Mouse (Mus musculus): ENCODE measurements around the gene Lrrc59.

Gene Lrrc59

DNA sequence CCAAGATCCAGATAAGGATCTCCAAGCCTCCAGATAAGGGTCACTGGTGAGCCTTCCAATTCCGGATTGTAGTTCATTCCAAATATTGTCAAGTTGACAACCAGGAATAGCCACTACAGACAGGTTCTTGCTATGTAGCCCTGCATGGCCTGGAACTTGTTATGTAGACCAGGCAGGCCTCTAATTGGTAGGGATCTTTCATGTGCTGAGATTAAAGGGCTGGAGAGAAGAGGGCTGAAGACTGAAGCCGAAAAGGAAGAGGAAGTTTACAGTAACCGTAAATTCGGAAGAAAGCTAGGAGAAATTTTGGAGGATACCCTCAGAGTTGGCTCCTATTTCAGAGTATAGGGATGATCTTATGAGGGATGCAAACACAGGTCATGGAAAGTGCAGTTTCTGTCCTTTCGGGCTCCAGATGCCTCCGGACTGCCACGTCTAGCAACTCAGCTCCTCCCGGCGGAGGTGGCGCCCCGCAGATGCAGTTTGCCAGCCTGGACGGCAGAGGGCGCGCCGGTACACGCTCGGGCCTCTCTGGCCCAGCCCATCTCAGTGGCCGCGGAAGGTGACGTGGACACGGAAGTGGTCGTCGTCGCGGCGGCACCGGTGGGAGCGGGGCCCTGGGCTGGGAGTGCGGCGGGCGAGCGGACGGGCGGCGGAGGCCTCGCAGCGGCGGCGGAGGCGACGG lies at the start of gene Lrrc59:
Gene Lrrc59 (plus strand): TSS at position 569 of the 685 bp plus-strand sequence.
- peak; percentile 91 for DNase-seq (ENCODE audit: low spot score)

DNA sequence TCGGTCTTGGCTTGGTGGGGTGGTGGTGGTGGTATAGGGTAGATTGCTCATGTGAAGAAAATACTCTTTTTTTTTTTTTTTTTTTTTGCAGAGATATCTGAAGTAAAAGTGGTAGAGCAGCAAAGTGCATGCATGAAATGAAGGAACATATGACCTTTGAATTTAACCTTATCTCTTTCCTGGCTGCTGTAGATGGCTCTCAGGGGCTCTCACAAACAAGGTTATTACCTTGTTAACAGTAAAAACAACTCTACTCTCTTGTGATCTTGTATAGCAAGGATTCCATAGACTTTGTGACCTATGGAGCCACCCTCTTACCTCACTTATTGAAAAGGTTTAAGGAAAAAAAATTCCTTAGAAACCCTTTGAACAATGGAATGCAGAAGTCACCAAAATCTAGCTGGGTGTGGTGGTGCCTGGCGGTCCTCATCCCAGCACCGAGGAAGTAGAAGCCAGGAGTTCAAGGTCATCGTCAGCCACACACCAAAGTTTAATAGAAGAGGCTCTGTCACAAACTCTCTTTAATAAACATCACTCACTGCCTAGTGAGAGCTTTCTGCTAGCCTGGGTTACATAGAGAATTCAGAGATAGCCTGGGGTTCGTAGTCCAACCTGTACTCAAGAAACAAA lies 49.3 kb upstream of the Lrrc59 start:
- no peak for DNase-seq (ENCODE audit: low spot score)

DNA sequence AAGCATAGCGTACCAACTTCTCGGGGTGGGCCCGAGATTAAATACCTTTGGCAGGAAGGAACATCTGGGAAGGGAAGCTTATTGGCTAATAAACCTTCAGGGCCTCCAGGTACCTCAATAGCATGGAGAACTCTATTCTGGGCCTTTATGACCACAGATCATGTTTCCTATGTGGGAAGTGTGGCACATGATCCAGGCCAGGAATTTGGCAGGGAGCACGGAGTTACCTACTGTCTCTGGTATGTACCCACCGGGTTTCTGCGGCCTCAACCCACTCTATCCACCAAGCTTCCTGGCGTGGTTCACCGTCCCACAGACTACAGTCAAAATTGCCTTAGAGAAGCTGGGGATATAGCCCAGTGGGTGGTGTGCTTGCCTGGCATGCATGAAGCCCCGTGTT lies 44.5 kb upstream of the Lrrc59 start:
- no peak for DNase-seq (ENCODE audit: low spot score)

DNA sequence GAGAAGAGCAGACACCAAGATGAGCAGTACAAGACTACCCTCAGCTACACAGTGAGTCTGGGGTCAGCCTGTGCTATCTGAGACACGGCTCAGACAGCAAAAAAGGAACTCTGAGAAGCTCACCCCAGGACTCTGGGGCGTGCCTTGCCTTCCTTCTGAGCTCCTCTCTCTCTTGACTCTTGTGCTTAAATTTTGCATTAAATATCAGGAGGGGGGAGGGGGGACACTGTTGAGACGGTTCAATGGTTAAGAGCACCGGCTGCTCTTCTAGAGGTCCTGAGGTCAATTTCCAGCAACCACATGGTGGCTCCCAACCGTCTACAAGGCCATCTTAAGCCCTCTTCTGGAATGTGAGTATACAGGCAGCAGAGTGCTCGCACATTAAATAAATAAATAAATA lies 42.1 kb upstream of the Lrrc59 start:
- DNase-seq (ENCODE audit: low spot score), result no peak

DNA sequence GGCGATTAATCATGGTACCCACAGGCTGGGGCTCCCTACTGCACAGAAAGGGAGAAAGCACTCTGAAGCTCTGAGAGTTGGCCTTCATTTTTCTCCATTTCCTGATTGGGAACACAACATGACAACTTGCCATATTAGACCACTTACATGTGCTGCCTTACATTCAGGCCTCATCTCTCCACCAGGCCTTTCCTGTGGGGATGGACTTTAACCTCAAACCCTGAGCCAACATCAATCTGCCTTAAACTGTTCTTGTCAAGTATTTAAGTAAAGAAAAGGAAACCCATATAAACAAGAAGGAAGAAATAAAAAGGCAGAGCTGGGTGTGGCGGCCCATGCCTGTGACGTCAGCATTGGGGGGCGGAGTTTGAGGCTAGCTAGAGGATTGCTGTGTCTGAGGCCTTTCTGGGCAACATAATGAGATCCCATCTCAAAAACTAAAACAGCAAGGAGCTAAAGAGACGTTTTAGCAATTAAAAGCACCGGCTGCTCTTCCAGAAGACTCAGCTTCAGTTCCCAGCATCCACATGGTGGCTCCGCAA lies 33.2 kb upstream of the Lrrc59 start:
- DNase-seq (ENCODE audit: low spot score), result no peak

DNA sequence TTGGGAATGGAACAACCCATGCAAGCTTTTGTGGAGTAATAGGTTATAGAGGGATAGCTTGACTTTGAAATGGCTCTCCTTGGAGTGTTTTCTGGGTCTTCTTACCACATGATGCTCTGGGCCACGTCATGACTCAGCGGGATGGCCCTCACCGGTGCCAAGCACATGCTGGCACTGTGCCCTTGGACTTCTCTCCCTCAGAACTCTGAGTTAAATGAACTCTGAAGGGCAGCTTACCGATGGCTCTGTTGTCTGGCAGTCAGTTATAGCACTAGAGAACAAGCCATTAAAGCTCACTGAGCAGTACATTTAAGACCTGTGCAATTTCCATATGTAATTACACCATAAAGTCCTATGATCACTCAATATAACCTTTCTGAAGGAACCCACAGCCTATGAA lies 32.2 kb upstream of the Lrrc59 start:
- DNase-seq (ENCODE audit: low spot score), result peak; percentile 66

DNA sequence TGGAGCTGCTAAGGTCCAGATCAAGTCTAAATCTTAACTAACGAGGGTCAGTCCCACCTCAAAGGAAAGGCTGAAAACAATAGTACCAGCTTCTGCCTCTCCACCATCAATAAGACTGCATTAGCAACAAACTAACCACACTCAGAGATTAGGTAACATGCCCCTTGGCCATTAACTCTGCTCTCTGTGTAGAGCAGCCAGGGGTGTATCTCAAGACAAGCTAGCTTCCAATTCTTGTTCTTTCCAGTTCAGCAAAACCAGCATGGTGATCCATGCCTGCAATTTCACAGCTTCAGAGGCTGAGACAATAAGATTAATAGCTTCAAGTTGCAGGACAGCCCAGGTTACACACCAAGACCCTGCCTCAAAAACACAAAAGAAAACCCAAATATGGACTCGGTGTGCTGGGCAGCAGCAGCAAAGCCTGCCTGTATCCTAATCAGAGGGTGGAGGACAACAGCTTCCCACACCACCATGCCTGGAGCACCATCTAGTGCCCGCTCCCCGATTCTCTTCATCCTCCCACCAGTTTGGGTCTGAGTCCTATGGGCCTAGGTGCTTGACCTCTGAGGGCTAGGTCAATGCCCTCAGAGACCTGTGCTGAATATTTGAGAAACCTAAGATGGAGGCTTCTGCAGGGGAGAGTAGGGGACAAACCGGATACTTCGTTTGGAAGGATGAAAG lies 31.0 kb upstream of the Lrrc59 start:
- DNase-seq (ENCODE audit: low spot score), result peak; percentile 44

DNA sequence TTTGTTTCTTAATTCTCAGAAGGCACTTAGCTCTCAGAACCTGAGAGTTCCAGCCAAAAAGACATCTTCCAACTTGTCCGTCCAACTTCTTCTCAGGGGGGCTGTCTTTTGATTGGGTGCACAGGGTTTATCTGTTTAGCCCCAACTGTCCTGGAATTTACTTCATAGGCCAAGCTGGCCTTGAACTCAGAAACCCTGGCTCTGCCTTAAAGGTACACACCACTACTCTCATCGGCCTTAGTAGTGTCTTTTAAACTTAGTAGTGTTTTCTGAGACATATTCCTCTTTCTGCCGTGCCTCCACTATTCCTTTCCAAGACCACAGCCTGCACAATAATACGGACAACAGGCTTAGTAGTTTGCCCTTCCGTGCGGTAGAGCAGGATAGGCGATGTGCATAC lies 29.1 kb upstream of the Lrrc59 start:
- DNase-seq (ENCODE audit: low spot score), result no peak

DNA sequence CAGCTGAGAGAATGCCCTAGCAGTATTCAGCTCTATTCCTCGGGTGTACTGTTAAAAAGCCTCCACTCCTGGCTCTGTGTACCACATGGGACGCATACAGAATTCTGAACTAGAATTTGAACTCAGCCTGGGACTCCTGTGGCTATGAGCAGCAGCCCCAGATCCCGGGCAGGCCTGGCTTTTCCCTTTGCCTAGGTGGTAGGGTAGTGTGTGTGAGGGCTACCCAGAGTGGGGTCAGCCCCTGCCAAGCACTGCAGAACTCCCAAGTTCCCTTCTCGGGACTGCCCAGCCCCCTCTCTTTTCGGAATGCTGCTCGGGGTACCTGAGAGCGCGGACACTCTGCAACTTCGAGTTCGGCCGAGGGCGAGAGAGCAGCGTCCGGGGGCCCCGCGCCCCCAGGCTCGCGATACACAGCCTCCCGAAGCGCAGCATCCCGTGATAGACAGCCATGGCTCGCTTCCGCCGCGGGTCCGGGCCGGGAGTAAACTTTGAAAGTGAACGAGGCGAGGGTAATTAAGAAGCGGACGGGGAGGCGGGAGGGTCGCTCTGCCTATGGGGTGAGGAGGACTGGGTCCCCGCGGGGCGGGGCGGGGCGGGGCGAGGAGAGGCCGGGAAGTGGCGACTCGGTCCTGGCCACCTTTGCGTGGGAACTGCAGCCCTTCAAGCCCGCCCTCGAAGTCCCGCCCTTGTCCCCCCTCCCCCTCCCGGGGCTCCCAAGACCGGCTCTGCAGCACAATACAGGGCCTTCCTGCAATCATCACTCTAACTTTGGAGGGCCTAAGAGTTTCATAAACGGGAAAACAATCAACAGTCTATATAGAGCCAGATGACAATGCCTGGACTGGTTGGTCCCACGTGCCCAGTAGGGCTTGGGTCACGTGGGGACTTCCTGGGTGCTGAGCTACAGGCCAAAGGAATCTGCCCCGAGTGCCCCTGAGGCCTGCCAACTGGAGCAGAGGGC lies 28.0 kb upstream of the Lrrc59 start, which contains the start of gene Acsf2:
Gene Acsf2 (minus strand): TSS at position 551 of the 961 bp plus-strand sequence.
- DNase-seq (ENCODE audit: low spot score), result peak; percentile 83

DNA sequence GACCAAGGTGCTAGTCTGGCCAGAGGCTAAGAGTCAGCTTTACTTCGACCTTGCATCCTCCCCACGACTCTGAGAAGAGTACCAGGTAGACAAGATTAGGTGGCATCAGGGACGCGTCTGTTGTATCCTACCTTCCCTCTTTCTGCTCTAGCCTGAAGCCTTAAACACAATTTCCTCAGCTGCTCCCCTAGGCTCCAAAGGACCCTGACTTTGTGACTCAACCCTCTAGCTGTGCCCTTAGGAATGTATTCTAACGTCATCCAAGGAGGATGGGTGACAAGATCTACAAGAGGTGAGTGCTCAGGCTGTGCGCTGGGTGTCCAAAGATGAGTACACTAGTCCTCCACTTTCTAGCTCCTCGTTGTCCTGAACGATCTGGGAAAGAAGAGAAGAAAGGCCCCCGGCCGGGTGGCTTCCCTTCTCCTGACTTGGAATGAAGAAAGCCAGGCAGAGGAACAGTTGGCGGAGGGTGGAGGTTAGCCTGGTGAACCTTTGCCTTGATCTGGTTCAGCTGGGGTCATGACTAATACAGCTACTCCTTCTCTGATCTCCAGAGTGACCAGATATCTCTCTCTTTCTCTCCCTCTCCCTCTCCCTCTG lies 27.1 kb upstream of the Lrrc59 start:
- DNase-seq (ENCODE audit: low spot score), result peak; percentile 28

DNA sequence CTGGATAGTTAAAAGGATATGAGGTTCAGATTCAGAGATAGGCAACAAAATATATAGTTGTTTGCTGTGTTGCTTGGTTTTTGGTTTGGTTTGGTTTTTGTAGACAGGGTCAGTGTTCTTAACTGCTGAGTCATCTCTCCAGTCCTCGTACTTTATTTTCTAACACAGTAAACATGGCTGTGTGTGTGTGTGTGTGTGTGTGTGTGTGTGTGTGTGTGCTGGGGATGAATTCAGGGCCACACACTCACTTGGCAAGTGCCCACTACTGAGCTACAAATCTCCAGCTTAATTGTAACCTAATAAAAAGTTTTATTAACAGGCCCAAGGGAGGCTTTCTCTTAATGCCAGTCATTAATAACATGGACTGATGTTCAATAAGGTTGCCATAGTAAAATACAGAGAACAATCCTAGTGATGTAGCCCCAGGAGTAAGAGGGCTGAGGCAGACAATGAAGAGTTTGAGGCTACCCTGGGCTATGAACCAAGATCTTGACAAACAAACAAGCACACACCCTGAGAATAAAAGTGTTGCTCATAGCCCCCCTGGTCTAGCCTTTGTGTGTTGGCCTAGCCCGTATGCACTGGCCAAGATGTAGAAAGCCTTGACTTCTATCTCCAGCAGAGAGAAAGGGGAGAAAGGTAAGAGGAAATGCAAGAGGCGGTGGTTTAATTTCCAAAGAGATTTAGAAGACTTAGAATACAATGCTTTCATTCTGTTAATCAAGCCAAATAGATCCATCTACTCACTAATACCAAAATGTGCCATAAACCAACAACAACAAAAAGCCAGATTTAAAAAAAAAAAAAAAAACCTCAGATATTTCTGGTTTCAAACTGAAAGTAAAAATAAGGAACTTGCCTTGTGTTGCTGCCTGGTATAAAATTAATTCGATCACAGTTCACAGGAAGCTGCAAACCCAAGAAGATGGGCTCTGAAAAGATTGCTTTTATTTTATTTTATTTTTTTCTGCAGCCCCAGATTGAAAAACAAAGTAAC lies 18.5 kb upstream of the Lrrc59 start:
- peak; percentile 49 for DNase-seq (ENCODE audit: low spot score)

DNA sequence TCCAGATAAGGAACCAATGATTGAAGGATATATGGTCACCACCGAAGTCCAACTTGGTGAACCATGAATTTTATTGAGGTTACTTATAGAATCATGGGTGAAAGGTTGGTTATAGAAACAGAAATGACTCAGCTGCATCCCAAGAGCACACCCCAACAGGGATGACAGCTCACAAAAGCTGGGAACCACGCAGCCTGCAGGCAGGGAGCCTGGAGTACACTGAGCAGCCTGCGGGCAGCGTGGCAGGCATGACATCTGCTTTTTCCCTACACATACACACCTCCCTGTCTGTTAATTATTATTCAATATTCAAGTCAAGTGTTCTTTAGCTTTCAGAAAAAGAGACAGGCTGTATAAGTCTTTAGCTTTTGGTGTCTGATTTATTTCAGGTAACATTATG lies 15.0 kb upstream of the Lrrc59 start:
- no peak for DNase-seq (ENCODE audit: low spot score)

DNA sequence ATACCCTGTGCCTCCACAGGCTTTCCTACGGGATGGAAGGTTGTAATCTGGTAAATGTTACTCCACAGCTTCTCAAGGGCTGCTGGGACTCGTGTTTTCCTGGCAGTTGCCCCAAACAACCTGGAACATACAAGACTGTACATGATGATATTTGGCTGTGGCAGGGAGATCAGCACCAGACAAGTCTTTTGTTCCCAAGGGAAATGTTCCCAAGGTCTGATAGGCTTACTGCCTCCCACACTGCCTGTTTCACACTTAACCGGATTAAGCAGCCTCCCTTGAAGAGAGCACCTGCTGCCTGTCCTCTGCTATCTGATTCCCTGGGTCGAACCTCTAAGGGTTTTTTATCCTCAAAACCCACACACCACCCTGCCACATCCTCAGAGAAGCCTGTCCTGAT lies 14.1 kb upstream of the Lrrc59 start:
- peak; percentile 42 for DNase-seq (ENCODE audit: low spot score)

DNA sequence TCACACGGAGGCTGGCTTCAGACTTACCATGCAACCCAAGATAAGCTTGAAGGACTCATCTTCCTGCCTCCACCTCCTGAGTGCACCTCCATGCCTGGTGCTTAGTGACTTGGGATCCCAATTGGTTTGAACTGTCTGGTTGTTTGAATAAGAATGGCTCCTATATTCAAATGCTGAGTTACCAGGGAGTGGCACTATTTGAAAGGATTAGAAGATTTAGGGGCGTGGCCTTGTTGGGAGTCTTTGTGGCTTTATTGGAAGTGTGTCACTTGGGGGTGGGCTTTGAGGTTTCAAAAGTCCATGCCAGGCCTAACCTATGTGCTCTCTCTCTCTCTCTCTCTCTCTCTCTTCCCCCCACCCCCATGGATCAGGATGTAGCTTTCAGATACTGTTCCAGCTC lies 11.9 kb upstream of the Lrrc59 start:
- no peak for DNase-seq (ENCODE audit: low spot score)

DNA sequence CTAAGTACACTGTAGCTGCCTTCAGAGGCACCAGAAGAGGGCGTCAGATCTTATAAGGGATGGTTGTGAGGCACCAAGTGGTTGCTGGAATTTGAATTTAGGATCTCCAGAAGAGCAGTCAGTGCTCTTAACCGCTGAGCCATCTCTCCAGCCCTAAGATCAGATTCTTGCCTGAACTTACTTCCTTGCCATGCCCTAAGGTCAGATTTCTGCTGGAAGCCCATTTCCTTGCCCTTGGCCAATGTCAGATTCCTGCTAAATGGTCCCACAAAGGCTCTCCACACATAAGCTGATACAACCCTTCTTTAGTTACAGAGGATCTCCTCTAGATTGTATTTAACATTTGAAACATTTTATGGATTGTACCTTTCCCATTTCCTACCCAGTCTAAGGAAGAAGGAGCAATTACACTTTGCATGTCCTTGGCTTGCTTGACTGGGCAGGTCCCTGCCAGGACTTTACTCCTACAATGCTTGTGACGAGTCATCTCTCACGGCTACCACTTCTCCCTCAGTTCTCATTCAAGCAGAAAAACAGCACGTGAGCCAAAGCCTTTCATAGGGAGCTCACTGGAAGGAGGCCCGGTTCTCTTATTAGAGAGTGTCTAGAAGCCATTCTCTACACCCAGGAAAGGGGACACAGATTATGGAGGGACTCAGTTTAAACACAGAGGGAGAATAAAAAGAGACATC lies 8.7 kb upstream of the Lrrc59 start:
- peak; percentile 74 for DNase-seq (ENCODE audit: low spot score)

DNA sequence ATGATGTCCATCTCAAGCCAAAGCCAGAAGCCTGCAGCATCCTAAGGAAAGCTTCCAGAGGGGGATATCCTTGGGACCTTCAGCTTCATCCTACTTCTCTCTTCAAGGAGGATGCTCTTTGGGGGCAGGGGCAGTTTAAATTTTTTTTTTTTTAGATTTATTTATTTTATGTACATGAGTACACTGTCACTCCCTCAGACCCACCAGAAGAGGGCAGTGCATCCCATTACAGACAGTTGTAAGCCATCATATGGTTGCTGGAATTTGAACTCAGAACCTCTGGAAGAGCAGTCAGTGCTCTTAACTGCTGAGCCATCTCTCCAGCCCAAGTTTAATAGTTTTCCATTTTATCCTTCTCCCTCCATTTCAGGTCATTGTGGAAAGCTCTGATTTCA lies 8.1 kb upstream of the Lrrc59 start:
- DNase-seq (ENCODE audit: low spot score), result no peak

DNA sequence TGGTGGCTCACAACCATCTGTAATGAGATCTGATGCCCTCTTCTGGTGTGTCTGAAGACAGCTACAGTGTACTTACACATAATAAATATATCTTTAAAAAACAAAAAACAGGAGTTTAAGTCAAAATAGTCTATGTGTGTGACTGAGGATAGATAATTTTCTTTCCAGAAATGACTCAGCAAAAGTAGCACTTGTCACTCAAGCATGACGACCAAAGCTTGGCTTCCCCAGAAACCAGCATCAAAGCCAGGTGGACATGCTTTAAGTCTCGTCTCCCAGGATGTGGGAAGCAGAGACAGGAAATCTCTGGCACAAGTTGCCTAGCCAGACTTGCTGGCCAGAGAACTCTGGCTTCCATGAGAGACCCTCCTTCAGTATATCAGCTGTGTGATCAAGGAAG lies 7.4 kb upstream of the Lrrc59 start:
- no peak for DNase-seq (ENCODE audit: low spot score)

DNA sequence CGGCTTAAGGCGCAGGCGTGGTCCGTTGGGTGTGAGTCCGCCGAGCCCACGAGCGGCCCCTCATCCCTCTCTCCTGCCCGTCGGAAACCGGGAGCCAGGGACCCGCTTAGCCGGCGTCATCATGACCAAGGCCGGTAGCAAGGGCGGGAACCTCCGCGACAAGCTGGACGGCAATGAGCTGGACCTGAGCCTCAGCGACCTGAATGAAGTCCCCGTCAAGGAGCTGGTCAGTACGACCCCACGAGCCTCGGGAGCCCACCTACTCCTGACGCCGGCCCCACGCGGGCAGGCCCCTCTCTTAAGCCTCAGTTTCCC lies 274 bp downstream of the Lrrc59 start:
- DNase-seq (ENCODE audit: low spot score), result no peak

DNA sequence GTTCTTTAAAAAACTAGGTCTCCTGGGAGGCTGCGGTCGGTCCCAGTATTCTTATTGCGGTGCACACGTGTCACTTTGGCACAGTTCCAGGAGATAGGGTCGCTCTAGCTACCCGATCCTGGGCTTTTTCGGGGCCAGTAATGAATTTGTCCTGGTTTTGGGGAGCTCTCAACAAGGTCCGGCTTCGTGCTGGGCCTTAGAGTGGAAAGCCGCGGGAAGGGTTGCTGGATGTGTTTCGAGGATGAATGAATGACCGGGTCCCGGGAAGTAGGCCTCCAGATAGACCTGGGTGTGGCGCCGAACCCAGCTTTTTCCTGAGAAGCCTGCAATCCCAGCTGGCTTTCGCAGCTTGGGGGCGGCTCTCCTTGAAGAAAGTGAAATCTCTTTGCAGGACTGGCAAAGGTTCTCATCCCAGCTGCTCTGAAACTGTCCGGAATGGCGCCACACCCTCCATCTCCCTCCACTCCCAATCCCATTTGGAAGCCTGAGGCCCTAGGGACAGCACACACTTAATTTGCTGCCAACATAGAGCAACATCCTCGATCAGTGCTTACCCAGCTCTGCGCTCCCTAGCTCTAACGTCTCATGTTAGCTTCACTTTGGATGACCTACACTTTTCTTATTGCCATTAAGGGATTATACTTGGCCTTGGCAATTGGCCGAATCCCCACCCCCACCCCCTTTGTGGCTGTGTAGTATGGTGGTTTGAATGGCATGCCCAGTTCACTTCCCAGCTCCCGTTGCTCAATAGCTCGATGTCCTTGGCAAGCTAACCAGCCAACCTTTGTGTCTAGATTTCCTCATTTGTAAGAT lies 838 bp downstream of the Lrrc59 start:
- DNase-seq (ENCODE audit: low spot score), result peak; percentile 97

Data from adipocyte (in vitro differentiated cells).